Mouse (Mus musculus) midbrain, embryonic 10.5 days (tissue): ENCODE measurements at regions not wholly inside any gene's neighbourhood (a gene's known extent, or its start where the extent isn't known, plus 50 kb on each side); places are given as distances from the start of the nearest gene placed in this dataset.

Experiments
- DNase-seq: peaks from one replicate; pipeline ENCODE4 v3.0.0-alpha.2; 2017; ENCODE audit warnings: low spot score
- H3K27ac ChIP-seq: fragments of 300-500 bp; sonication (generic); replicated peaks from 2 replicates; pipeline ENCODE4 v1.5.1; 2016; ENCODE audit warnings: mild to moderate bottlenecking
- H3K27me3 ChIP-seq: fragments of 300-500 bp; sonication (generic); 2 replicates; pipeline ENCODE4 v1.6.1; 2016; ENCODE audit warnings: low read depth, mild to moderate bottlenecking; ENCODE audit not compliant: poor library complexity, severe bottlenecking
- H3K36me3 ChIP-seq: fragments of 300-500 bp; sonication (generic); 2 replicates; pipeline ENCODE4 v1.6.1; 2016; ENCODE audit warnings: mild to moderate bottlenecking, moderate library complexity
- H3K4me1 ChIP-seq: fragments of 300-500 bp; sonication (generic); 2 replicates; pipeline ENCODE4 v1.6.1; 2016
- H3K4me3 ChIP-seq: fragments of 300-500 bp; sonication (generic); 2 replicates; pipeline ENCODE4 v1.5.1; 2016; ENCODE audit warnings: mild to moderate bottlenecking, moderate library complexity
- H3K9me3 ChIP-seq: fragments of 300-500 bp; sonication (generic); replicated peaks from 2 replicates; pipeline ENCODE4 v1.6.1; 2016; ENCODE audit warnings: mild to moderate bottlenecking
- WGBS: fragments of 180-500 bp; shearing (Covaris S2); methylation state at CpG from one replicate; pipeline ENCODE4 v1.1.7; 2016; 5-methylcytosine and 5-hydroxymethylcytosine counted together

GRCm38 (mm10) chr14:66475026-66475425 is 466.0 kb upstream of the Gulo start:
- Histone ChIP-seq H3K27ac (no peak overlapping the region), H3K36me3 (no peaks in the 10 kb centered on the region), H3K4me3 (no peak overlapping the region), H3K9me3 (no peaks in the 10 kb centered on the region; the same call in 1 of the 2 replicates), H3K27me3 (no peaks in the 10 kb centered on the region), H3K4me1 (peaks cover 31% of the 10 kb centered on the region)
- no peak for DNase-seq
- 83% methylated on average over 1 of the region's 1 CpGs for WGBS

GRCm38 (mm10) chr14:66473251-66473550 is 464.2 kb upstream of the Gulo start:
- no peaks in the 10 kb centered on the region; the same call in 1 of the 2 replicates for H3K9me3 ChIP-seq
- peaks cover 16% of the 10 kb centered on the region for H3K4me1 ChIP-seq
- DNase-seq = no peak
- H3K27me3 ChIP-seq = no peaks in the 10 kb centered on the region
- H3K27ac ChIP-seq = peak overlapping the region; percentile 82
- WGBS = 40% methylated on average over 1 of the region's 1 CpGs
- H3K4me3 ChIP-seq = no peak overlapping the region
- no peaks in the 10 kb centered on the region for H3K36me3 ChIP-seq

GRCm38 (mm10) chr14:66472537-66473250 is 463.7 kb upstream of the Gulo start:
- 61% methylated on average over 5 of the region's 5 CpGs for WGBS
- no peaks in the 10 kb centered on the region for H3K36me3 ChIP-seq
- H3K4me3 ChIP-seq = no peak overlapping the region
- H3K27ac ChIP-seq = peak overlapping the region; percentile 82
- H3K27me3 ChIP-seq = no peaks in the 10 kb centered on the region
- DNase-seq = peak; percentile 25
- H3K9me3 ChIP-seq = no peaks in the 10 kb centered on the region; the same call in 1 of the 2 replicates
- peaks cover 13% of the 10 kb centered on the region for H3K4me1 ChIP-seq

- H3K27ac ChIP-seq = peak overlapping the region; percentile 76; the same call in 1 of the 2 replicates
- no peak for DNase-seq
Measured at GRCm38 (mm10) chr14:66462081-66462480, 453.1 kb upstream of the Gulo start.

GRCm38 (mm10) chr14:66460795-66461194 is 451.8 kb upstream of the Gulo start:
- Histone ChIP-seq H3K4me1 (peaks cover 17% of the 10 kb centered on the region), H3K27ac (peak overlapping the region; percentile 76), H3K9me3 (peaks cover 18% of the 10 kb centered on the region), H3K27me3 (no peaks in the 10 kb centered on the region), H3K36me3 (0 out of 2 replicates have a peak, but pooled peaks cover 3% of the 10 kb centered on the region), H3K4me3 (no peak overlapping the region)
- 48% methylated on average over 3 of the region's 3 CpGs for WGBS
- peak; percentile 33 for DNase-seq

More at GRCm38 (mm10) chr14:66462081-66462480, 453.1 kb upstream of the Gulo start:
- Histone ChIP-seq H3K9me3 (peaks cover 18% of the 10 kb centered on the region), H3K27me3 (no peaks in the 10 kb centered on the region), H3K4me3 (no peak overlapping the region), H3K4me1 (peaks cover 17% of the 10 kb centered on the region), H3K36me3 (0 out of 2 replicates have a peak, but pooled peaks cover 3% of the 10 kb centered on the region)
- WGBS = 80% methylated on average over 5 of the region's 5 CpGs

GRCm38 (mm10) chr14:66458696-66459095 is 449.7 kb upstream of the Gulo start:
- peaks cover 17% of the 10 kb centered on the region for H3K4me1 ChIP-seq
- H3K27ac ChIP-seq = no peak overlapping the region
- no peak for DNase-seq
- H3K36me3 ChIP-seq = 0 out of 2 replicates have a peak, but pooled peaks cover 3% of the 10 kb centered on the region
- H3K4me3 ChIP-seq = no peak overlapping the region
- H3K27me3 ChIP-seq = no peaks in the 10 kb centered on the region
- 92% methylated on average over 4 of the region's 4 CpGs for WGBS
- peaks cover 18% of the 10 kb centered on the region for H3K9me3 ChIP-seq

- H3K36me3 ChIP-seq = 0 out of 2 replicates have a peak, but pooled peaks cover under 1% of the 10 kb centered on the region
- DNase-seq = no peak
- no peaks in the 10 kb centered on the region for H3K27me3 ChIP-seq
- no peak overlapping the region for H3K4me3 ChIP-seq
- no peak overlapping the region for H3K27ac ChIP-seq
- peaks cover 17% of the 10 kb centered on the region for H3K4me1 ChIP-seq
- 88% methylated on average over 6 of the region's 6 CpGs for WGBS
- peaks cover 19% of the 10 kb centered on the region for H3K9me3 ChIP-seq
Measured at GRCm38 (mm10) chr14:66457300-66457699, 448.3 kb upstream of the Gulo start.

- no peaks in the 10 kb centered on the region for H3K4me1 ChIP-seq
- H3K36me3 ChIP-seq = no peaks in the 10 kb centered on the region
- no peak for DNase-seq
- WGBS = 88% methylated on average over 3 of the region's 3 CpGs
- peaks cover 4% of the 10 kb centered on the region for H3K9me3 ChIP-seq
- H3K27ac ChIP-seq = no peak overlapping the region
- H3K4me3 ChIP-seq = no peak overlapping the region
- no peaks in the 10 kb centered on the region for H3K27me3 ChIP-seq
Measured at GRCm38 (mm10) chr14:66452828-66453227, 443.8 kb upstream of the Gulo start.

- WGBS = 62% methylated on average over 10 of the region's 10 CpGs
- Histone ChIP-seq H3K4me1 (no peaks in the 10 kb centered on the region), H3K9me3 (peaks cover 4% of the 10 kb centered on the region), H3K36me3 (no peaks in the 10 kb centered on the region), H3K4me3 (no peak overlapping the region), H3K27ac (peak overlapping the region; percentile 57; the same call in 1 of the 2 replicates), H3K27me3 (no peaks in the 10 kb centered on the region)
- DNase-seq = no peak
Measured at GRCm38 (mm10) chr14:66450351-66450750, 441.3 kb upstream of the Gulo start.

GRCm38 (mm10) chr14:66442576-66442975 is 433.6 kb upstream of the Gulo start:
- WGBS = 57% methylated on average over 1 of the region's 1 CpGs
- Histone ChIP-seq H3K27ac (no peak overlapping the region), H3K36me3 (no peaks in the 10 kb centered on the region), H3K9me3 (no peaks in the 10 kb centered on the region), H3K4me1 (0 out of 2 replicates have a peak, but pooled peaks cover 5% of the 10 kb centered on the region), H3K4me3 (no peak overlapping the region), H3K27me3 (no peaks in the 10 kb centered on the region)
- DNase-seq = no peak

GRCm38 (mm10) chr14:66441825-66442224 is 432.8 kb upstream of the Gulo start:
- H3K27me3 ChIP-seq = no peaks in the 10 kb centered on the region
- DNase-seq = no peak
- 74% methylated on average over 4 of the region's 4 CpGs for WGBS
- no peaks in the 10 kb centered on the region for H3K9me3 ChIP-seq
- H3K27ac ChIP-seq = no peak overlapping the region
- 0 out of 2 replicates have a peak, but pooled peaks cover 5% of the 10 kb centered on the region for H3K4me1 ChIP-seq
- H3K36me3 ChIP-seq = no peaks in the 10 kb centered on the region
- no peak overlapping the region for H3K4me3 ChIP-seq

GRCm38 (mm10) chr14:66438572-66438971 is 429.6 kb upstream of the Gulo start:
- Histone ChIP-seq H3K27me3 (no peaks in the 10 kb centered on the region), H3K36me3 (no peaks in the 10 kb centered on the region), H3K4me1 (0 out of 2 replicates have a peak, but pooled peaks cover 5% of the 10 kb centered on the region), H3K4me3 (no peak overlapping the region), H3K9me3 (0 out of 2 replicates have a peak, but pooled peaks cover under 1% of the 10 kb centered on the region), H3K27ac (no peak overlapping the region)
- 97% methylated on average over 1 of the region's 1 CpGs for whole genome bisulfite sequencing
- DNase-seq = no peak

GRCm38 (mm10) chr14:66438001-66438400 is 429.0 kb upstream of the Gulo start:
- no peaks in the 10 kb centered on the region for H3K27me3 ChIP-seq
- no peak overlapping the region for H3K27ac ChIP-seq
- 95% methylated on average over 1 of the region's 1 CpGs for WGBS
- 0 out of 2 replicates have a peak, but pooled peaks cover 5% of the 10 kb centered on the region for H3K4me1 ChIP-seq
- DNase-seq = no peak
- no peaks in the 10 kb centered on the region for H3K36me3 ChIP-seq
- 0 out of 2 replicates have a peak, but pooled peaks cover 3% of the 10 kb centered on the region for H3K9me3 ChIP-seq
- no peak overlapping the region for H3K4me3 ChIP-seq
